Mouse (Mus musculus): ENCODE data around the gene Mad2l2.
"Not testable (repeated sequence)": the region's sequence is repeated elsewhere in the genome, so short reads cannot be mapped to it uniquely, and the experiment has no call there.

Gene Mad2l2

GRCm38 (mm10) chr4:148107621-148108291 lies 22.4 kb upstream of the Mad2l2 start:
- no peak for DNase-seq (ENCODE audit: low read depth, low spot score)

- no peak for DNase-seq (ENCODE audit: low read depth, low spot score)
Observed at GRCm38 (mm10) chr4:148108565-148109100, 21.6 kb upstream of the Mad2l2 start.

GRCm38 (mm10) chr4:148109215-148109614 lies 21.0 kb upstream of the Mad2l2 start:
- DNase-seq (ENCODE audit: low read depth, low spot score): no peak

DNA sequence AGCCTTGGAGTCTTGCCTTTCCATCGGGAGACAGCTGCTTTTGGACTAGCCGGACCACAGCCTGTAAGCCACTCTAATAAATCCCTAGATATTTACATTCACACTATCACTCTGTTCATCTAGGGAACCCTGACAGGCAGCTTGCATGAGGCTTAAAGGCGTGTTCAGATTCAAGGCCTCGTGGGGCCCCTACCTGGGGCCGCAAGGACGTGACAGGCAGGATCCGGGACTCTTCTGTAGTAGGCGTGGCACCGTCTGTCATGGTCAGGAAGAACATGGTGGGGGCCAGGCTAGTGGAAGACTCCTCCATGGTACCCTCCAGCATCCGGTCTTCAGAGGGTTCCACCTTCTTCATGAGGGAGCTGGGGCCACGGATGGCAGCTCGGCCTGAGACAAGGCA lies 17.7 kb upstream of the Mad2l2 start:
- no peak for DNase-seq (ENCODE audit: low read depth, low spot score)

GRCm38 (mm10) chr4:148114758-148115391 lies 15.3 kb upstream of the Mad2l2 start:
- DNase-seq (ENCODE audit: low read depth, low spot score): peak; percentile 85

DNA sequence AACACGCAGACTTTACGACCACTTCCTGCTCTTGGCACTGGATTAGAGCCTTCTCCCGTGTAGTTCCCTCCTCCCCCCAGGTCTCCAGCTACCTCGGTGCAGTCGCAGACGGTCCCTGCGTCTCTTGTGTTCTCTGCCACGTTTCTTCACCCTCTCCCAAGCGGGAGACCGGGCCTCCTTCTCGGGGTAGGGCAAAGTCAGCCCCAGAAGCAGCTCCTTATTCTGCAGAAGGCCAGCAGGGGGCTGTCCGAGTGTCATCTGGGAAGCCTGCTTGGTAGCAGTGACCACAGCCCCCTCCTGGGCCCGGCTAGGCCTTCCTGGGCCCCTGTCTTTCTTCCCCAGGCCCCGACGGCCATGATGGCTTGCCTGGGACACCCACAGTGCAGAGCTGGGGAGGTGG lies 14.7 kb upstream of the Mad2l2 start:
- DNase-seq (ENCODE audit: low read depth, low spot score): no peak

DNA sequence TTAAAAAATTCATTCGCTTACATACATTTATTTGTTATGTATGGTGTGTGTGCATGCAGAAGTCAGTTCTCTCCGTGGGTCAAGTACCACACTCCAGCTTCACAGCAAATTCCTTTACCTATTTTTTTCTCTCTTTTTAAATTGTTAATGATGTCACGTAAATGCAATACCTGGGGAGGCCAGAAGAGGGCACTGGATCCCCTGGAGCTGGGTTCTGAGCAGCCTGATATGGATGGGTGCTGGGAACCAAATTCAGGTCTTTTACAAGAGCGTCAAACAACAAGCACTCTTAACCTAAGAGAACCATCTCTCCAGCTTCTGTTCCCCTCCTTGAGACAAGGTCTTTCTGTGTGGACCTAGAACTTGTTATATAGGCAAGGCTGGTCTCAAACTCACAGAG lies 13.5 kb upstream of the Mad2l2 start:
- DNase-seq (ENCODE audit: low read depth, low spot score): no peak

GRCm38 (mm10) chr4:148117392-148117791 lies 12.8 kb upstream of the Mad2l2 start:
- no peak for DNase-seq (ENCODE audit: low read depth, low spot score)

DNA sequence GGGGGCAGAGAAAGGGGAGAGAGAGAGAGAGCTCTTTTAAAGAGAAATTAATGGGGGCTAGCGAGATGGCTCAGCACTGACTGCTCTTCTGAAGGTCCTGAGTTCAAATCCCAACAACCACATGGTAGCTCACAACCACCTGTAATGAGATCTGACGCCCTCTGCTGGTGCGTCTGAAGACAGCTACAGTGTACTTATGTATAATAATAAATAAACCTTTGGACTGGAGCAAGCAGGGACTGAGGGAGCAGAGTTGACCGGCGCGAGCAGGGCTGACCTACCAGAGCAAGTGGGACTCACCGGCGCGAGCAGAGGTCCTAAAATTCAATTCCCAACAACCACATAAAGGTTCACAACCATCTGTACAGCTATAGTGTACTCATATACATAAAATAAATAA lies 10.6 kb upstream of the Mad2l2 start:
- not testable (repeated sequence) for DNase-seq (ENCODE audit: low read depth, low spot score)

DNA sequence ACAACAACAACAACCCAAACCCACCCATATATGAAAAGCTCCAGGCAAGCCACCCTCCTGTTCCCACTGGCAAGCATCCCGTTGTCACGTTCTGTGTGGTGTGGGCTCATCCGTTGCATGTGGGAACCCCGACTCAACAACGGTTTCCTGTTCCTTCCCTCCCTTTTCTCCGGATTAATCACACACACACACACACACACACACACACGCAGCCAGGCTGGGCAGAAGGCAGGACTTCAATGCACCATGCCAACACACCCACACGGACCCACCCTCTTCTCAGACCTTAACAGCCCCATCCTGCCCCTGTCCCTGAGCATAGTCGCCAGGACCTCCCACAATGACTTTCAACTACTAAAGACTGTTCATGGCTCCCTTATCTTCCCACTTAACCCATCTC lies 9.6 kb upstream of the Mad2l2 start:
- DNase-seq (ENCODE audit: low read depth, low spot score): no peak

DNA sequence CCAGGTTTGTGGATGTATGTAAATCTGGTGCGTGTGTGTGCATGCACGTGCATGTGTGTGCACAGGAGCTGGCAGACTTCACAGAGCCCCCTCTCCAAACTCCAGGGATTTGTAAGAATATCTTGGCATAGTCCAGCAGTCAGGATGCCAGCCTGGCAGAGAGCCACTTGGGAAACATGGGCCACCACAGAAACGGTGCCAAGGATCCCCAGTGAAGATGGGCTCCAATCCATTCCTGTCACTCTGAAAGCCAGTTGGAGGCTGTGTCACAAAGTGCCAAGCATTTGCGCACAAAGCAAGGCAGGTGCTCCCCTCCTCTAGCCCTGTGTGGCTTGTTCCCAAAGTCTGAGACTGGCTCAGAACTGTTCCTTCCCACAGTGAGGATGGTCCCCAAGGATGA lies 8.8 kb upstream of the Mad2l2 start:
- DNase-seq (ENCODE audit: low read depth, low spot score): no peak

GRCm38 (mm10) chr4:148121982-148122693 lies 8.0 kb upstream of the Mad2l2 start:
- DNase-seq (ENCODE audit: low read depth, low spot score): no peak

DNA sequence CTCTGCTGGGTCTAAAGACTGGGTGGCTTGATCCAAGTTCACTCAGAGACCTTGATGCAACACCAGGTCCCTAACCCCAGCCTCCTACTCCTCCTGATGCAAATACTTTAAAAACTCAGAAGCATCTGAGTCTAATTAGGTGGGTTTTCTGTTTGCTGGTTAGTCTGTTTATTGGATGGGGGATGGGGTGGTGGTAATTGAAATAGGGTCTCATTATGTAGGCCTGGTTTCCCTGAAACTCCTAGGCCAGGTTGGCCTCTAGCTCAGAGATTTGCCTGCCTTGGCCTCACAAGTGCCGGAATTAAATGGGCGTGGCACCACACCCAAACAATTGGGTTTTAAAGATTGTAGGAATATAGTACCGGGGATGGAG lies 7.5 kb upstream of the Mad2l2 start:
- no peak for DNase-seq (ENCODE audit: low read depth, low spot score)

GRCm38 (mm10) chr4:148128241-148128640 lies 1.9 kb upstream of the Mad2l2 start:
- no peak for DNase-seq (ENCODE audit: low read depth, low spot score)

- DNase-seq (ENCODE audit: low read depth, low spot score): no peak
Observed at GRCm38 (mm10) chr4:148128672-148129071, 1.5 kb upstream of the Mad2l2 start.

GRCm38 (mm10) chr4:148130561-148131413 lies 603 bp downstream of the Mad2l2 start, which contains the start of gene Draxin:
Draxin (minus strand) TSS chr4:148130698.
- no peak for DNase-seq (ENCODE audit: low read depth, low spot score)

- DNase-seq (ENCODE audit: low read depth, low spot score): no peak
Observed at GRCm38 (mm10) chr4:148131497-148132081, 1.4 kb downstream of the Mad2l2 start.

- DNase-seq (ENCODE audit: low read depth, low spot score): no peak
Observed at GRCm38 (mm10) chr4:148134988-148135387, 4.8 kb downstream of the Mad2l2 start.

DNA sequence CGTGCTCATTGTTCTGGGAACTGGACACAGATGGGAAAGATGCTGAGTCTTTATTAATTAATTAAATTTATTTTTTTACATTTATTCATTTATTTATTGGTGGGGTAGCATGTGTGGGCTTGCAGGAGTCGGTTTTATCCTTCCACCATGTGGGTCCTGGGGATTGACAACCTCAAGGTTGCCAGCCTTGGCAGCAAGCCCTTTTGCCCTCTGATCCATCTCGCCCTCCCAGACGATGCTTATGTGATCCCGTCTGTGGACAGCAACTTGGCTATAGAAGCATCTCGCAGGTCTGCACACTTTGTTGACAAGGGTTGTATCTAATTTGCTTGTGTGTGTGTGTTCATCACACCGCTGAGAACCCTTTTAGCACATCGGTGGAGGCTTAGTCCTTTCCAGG lies 7.3 kb downstream of the Mad2l2 start:
- DNase-seq (ENCODE audit: low read depth, low spot score): no peak

DNA sequence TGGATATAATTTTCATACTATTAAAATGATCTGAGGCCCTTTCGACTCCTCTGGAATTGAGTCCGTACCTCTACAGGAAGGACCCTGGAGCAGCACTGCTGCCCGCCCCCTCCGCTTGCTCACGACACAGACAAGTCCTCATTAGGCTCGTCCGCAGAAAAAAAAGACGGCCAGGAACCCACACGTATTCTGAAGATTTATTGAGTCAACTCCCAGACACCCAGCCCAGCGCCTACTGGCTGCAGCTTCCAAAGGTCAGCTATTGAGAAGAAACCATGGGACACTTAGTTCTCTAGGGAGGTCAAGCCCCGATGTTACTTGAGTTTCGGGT lies 9.5 kb downstream of the Mad2l2 start:
- DNase-seq (ENCODE audit: low read depth, low spot score): no peak
